8 mouse cellular contexts compared by ENCODE assay signal in genomic region chr4:32656146-32656904, GRCm38 (mm10). TPM values are rescaled to one million over a fixed set of nuclear protein-coding genes. Genes with fewer than 3 reads are reported as not detected.
DNase-seq lines count a peak whose midpoint lies in the region; ATAC-seq lines count a peak whose summit lies in the region.

No protein-coding gene starts in this region.

- peak overlapping the region; percentile 77 for H3K27ac ChIP-seq in heart, embryonic 15.5 days
- peak overlapping the region; percentile 55 for H3K27ac ChIP-seq in macrophage

- H3K4me1 ChIP-seq in heart, embryonic 15.5 days (replicated peaks) = peaks cover 7% of the 10 kb centered on the region

- peaks cover 41% of the 10 kb centered on the region for H3K79me2 ChIP-seq in macrophage (ENCODE audit: inconsistent target)

- peak; percentile 3 for DNase-seq in embryo, embryonic 9.5 days (ENCODE audit: extremely low spot score)
- DNase-seq in embryo, embryonic 10 days (ENCODE audit: low spot score) = no peak
- DNase-seq in thymus, postnatal 0 days (ENCODE audit: low spot score) = peak; percentile 27
- DNase-seq in thymus, postnatal 14 days = no peak
- no peak for DNase-seq in adrenal gland, adult 2 months

- 54% methylated on average over 11 of the region's 11 CpGs for WGBS in heart, embryonic 15.5 days
- 67% methylated on average over 11 of the region's 11 CpGs for WGBS in macrophage (ENCODE audit: missing documents)

- H3K36me3 ChIP-seq in heart, embryonic 15.5 days = no peaks in the 10 kb centered on the region
- H3K36me3 ChIP-seq in macrophage (ENCODE audit: inconsistent target) = peaks cover 6% of the 10 kb centered on the region; the same call in 1 of the 2 replicates

- no peaks in the 10 kb centered on the region for H3K27me3 ChIP-seq in heart, embryonic 15.5 days

- H3K4me3 ChIP-seq in heart, embryonic 15.5 days = peak overlapping the region; percentile 100
- peak overlapping the region; percentile 77 for H3K4me3 ChIP-seq in macrophage (ENCODE audit: inconsistent target)

- H3K9ac ChIP-seq in heart, embryonic 15.5 days = peak overlapping the region; percentile 78

- no peak for ATAC-seq in heart, embryonic 15.5 days (replicated peaks; ENCODE audit: insufficient number of reproducible peaks, insufficient read depth, low FRiP score, low read depth)
- ATAC-seq in megakaryocyte-erythroid progenitor cell, adult 5-6 weeks (replicated peaks; ENCODE audit: low FRiP score, low TSS enrichment, poor library complexity, severe bottlenecking) = no peak

- no peaks in the 10 kb centered on the region for H3K9me3 ChIP-seq in heart, embryonic 15.5 days (replicated peaks)

- H3K4me2 ChIP-seq in heart, embryonic 15.5 days = peak overlapping the region; percentile 74

RNA-seq across cellular contexts. Expression of gene Mdn1, which starts 0.6 kb away (rescaled TPM):
- 10.8 and 11.7 TPM in 2 replicates for polyA plus RNA-seq in thymus, postnatal 0 days (2015; fragmentation: Nextera tagmentation; extraction: Ambion mirVana)
- polyA plus RNA-seq in heart, embryonic 15.5 days (2015; fragmentation: Nextera tagmentation; extraction: Ambion mirVana) = 5.7 and 6.4 TPM in 2 replicates
- total RNA-seq in macrophage (2018; cell fraction: chromatin; rRNA removed) = 100 to 1,000 TPM in 6 of 26 experiments, 10 to 100 TPM in 20; 51.3 to 129 (median 84.6) TPM
- total RNA-seq in macrophage (2018; cell fraction: cytosol; rRNA removed) = 10 to 100 TPM in 1 of 26 experiments, 1 to 10 TPM in 25; 2.7 to 10.5 (median 6.5) TPM
- total RNA-seq in macrophage (2018; cell fraction: nucleus; rRNA removed) = 10 to 100 TPM; 21.0 to 75.3 (median 34.6) TPM
- 3.9 to 11.0 TPM (median 5.5 TPM) in 3 replicates for polyA plus RNA-seq in macrophage (2018)
- 70.6 and 136 TPM in 2 replicates for total RNA-seq in megakaryocyte-erythroid progenitor cell, adult 5-6 weeks (2014; fragmentation: Nextera tagmentation)
- 71.6 and 89.5 TPM in 2 replicates for total RNA-seq in megakaryocyte-erythroid progenitor cell, adult 5-6 weeks (2017)
- total RNA-seq in adrenal gland, adult 2 months (2021) = 10 to 100 TPM; 22.2 to 24.6 TPM
- 1.9 and 2.5 TPM in 2 replicates for polyA plus RNA-seq in adrenal gland, adult 2 months (2012; rRNA removed)

RNA-seq across cellular contexts. Expression of gene Casp8ap2, which starts 41.1 kb away (rescaled TPM):
- polyA plus RNA-seq in thymus, postnatal 0 days (2015; fragmentation: Nextera tagmentation; extraction: Ambion mirVana) = 76.7 and 77.5 TPM in 2 replicates
- 24.7 and 31.6 TPM in 2 replicates for polyA plus RNA-seq in heart, embryonic 15.5 days (2015; fragmentation: Nextera tagmentation; extraction: Ambion mirVana)
- 10 to 100 TPM in 20 of 26 experiments, 1 to 10 TPM in 6; 3.4 to 52.2 (median 24.5) TPM for total RNA-seq in macrophage (2018; cell fraction: chromatin; rRNA removed)
- 10 to 100 TPM in 18 of 26 experiments, 1 to 10 TPM in 8; 3.1 to 16.7 (median 12.5) TPM for total RNA-seq in macrophage (2018; cell fraction: cytosol; rRNA removed)
- 10 to 100 TPM in 19 of 26 experiments, 1 to 10 TPM in 7; 3.6 to 56.0 (median 13.7) TPM for total RNA-seq in macrophage (2018; cell fraction: nucleus; rRNA removed)
- 9.0 to 12.1 TPM (median 10.9 TPM) in 3 replicates for polyA plus RNA-seq in macrophage (2018)
- 51.4 and 52.3 TPM in 2 replicates for total RNA-seq in megakaryocyte-erythroid progenitor cell, adult 5-6 weeks (2014; fragmentation: Nextera tagmentation)
- total RNA-seq in megakaryocyte-erythroid progenitor cell, adult 5-6 weeks (2017) = 57.6 and 157 TPM in 2 replicates
- 1 to 10 TPM; 7.9 to 8.9 TPM for total RNA-seq in adrenal gland, adult 2 months (2021)
- polyA plus RNA-seq in adrenal gland, adult 2 months (2012; rRNA removed) = 0.10 and 0.31 TPM in 2 replicates

RNA-seq across cellular contexts. Expression of gene Gja10, which starts 53.8 kb away (rescaled TPM):
- polyA plus RNA-seq in thymus, postnatal 0 days (2015; fragmentation: Nextera tagmentation; extraction: Ambion mirVana) = 0.08 TPM in 1 of 2 replicates, not detected in the other
- not detected in 2 replicates for polyA plus RNA-seq in heart, embryonic 15.5 days (2015; fragmentation: Nextera tagmentation; extraction: Ambion mirVana)
- not detected for total RNA-seq in macrophage (2018; cell fraction: chromatin; rRNA removed)
- total RNA-seq in macrophage (2018; cell fraction: cytosol; rRNA removed) = not detected
- total RNA-seq in macrophage (2018; cell fraction: nucleus; rRNA removed) = not detected
- polyA plus RNA-seq in macrophage (2018) = not detected in 3 replicates
- total RNA-seq in megakaryocyte-erythroid progenitor cell, adult 5-6 weeks (2014; fragmentation: Nextera tagmentation) = not detected in 2 replicates
- not detected in 2 replicates for total RNA-seq in megakaryocyte-erythroid progenitor cell, adult 5-6 weeks (2017)
- total RNA-seq in adrenal gland, adult 2 months (2021) = not detected
- not detected in 2 replicates for polyA plus RNA-seq in adrenal gland, adult 2 months (2012; rRNA removed)

Comparison
In these comparisons a context has a peak if more than half of its experiments do, and no peak if none do; other contexts are left out.
1. DNase-seq: peak in embryo, embryonic 9.5 days (single experiment) and thymus, postnatal 0 days (single experiment); none in embryo, embryonic 10 days (single experiment), thymus, postnatal 14 days (single experiment) and adrenal gland, adult 2 months (single experiment).